Mouse (Mus musculus): ENCODE measurements around the gene Olfr713.

Gene Olfr713

GRCm38 (mm10) chr7:107030874-107031273 is at the start of gene Olfr713:
Olfr713 (plus strand) TSS chr7:107031174.
- CTCF ChIA-PET: no interaction called here

DNA sequence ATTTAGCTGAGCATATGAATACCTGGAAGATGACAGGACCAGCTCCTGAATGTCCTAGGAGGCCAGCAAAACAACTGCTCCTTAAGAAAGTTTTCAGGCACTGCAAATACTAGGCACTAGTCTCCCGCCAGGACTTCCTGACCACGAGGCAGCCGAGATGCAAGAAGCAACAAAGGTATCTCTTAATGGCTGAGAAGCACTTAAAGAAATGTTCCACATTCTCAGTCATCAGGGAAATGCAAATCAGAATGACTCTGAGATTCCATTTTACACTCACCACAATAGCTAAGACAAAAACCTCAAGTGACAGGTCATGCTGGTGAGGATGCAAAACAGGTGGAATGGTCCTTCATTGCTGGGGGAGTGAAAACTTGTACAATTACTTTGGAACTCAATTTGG is 45.7 kb upstream of the Olfr713 start:
- CTCF ChIA-PET: no interaction called here

- CTCF ChIA-PET: no interaction called here
These were observed 30.2 kb upstream of the Olfr713 start for GRCm38 (mm10) chr7:107000798-107001197.

GRCm38 (mm10) chr7:107004169-107004568 is 26.8 kb upstream of the Olfr713 start:
- CTCF ChIA-PET: no interaction called here

DNA sequence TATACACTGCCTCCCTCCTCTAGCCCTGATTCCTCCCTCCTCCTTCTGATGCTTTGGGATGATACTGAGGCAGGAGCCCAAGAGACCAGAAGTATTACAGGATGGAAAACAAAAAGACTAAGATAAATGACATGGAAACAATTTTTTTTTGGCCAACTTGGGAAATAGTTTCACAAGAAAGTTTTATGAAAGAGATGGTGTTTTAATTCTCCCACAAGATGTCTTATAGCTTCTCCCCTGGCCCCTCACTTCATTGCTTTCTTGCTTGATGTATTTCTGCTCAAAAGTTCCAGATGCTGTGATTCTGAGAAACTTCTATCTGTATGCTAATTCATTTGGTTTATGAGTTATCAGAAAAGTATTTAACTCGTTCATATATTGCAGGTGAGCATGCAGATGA is 25.0 kb upstream of the Olfr713 start, which contains the start of gene Olfr2:
Olfr2 (minus strand) TSS at position 101 of the 400 bp plus-strand sequence.
- CTCF ChIA-PET: no interaction called here

- CTCF ChIA-PET: no interaction called here
These were observed 9.1 kb downstream of the Olfr713 start for GRCm38 (mm10) chr7:107039934-107040563.

- CTCF ChIA-PET: no interaction called here
These were observed 12.2 kb downstream of the Olfr713 start for GRCm38 (mm10) chr7:107043136-107043535.

DNA sequence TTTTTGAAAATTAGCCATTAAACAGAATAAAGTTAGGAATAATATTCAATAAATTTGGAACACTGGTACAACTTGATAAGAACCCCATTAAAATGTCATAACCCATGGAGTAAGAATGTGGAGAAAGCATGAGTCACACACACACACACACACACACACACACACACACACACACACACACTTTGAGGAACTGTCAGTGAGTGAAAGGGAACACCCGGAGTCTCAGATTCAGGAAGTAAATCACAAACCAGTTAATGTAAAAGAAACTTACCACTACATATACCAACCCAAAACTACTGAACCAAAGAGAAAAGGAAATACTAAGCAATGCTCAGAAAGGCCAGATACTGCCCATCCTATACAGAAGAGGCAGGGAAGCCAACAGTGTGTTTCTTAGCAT is 13.4 kb downstream of the Olfr713 start:
- CTCF ChIA-PET: no interaction called here

DNA sequence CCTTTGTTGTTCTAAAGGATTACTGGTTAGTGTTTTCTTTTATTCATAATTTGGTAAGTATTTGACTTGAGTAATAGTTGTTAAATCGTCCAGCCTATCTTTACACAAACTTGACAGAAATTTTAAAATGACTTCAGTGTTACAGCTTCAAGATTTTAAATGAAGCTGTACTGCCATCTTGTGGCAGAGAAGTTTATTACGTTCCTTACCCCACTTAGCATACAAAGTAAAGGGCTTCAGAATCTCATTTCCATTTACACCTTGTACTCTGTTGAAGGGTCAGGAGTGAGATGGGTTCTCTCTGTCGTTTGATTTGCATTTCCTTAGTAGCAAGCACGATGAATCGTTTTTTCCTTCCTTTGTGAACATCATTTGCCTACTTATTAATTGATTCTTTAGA is 14.9 kb downstream of the Olfr713 start:
- CTCF ChIA-PET: no interaction called here

- CTCF ChIA-PET: no interaction called here
These were observed 16.6 kb downstream of the Olfr713 start for GRCm38 (mm10) chr7:107047578-107047977.

- CTCF ChIA-PET: no interaction called here
These were observed 39.7 kb downstream of the Olfr713 start, which contains the start of gene Olfr714 for GRCm38 (mm10) chr7:107070681-107071080. Olfr714 (plus strand) TSS chr7:107070981.

All from spleen, embryonic (tissue).